In genomic region chr1:61141592-61141930, GRCm38 (mm10) we compare ENCODE assay signal across 13 mouse cellular contexts.
A peak's percentile ranks its signal among the peaks of the same experiment; 100 is the strongest.
DNase-seq lines count a peak whose midpoint lies in the region; ATAC-seq and TF ChIP-seq lines count a peak whose summit lies in the region.
"Had no signal": no experiment of that assay in that cellular context is flagged by ENCODE, and none has a peak within 500 bp of the region (broad histone marks: within the 10 kb centered on the region; RNA-seq: fewer than 3 reads in every experiment).

No protein-coding gene starts in this region.

- no peak overlapping the region for H3K4me2 ChIP-seq in hindbrain, embryonic 11.5 days (replicated peaks; ENCODE audit: low read depth, low read length)
- H3K4me2 ChIP-seq in hindbrain, postnatal 0 days (ENCODE audit: low read depth, low read length): no peak overlapping the region
- H3K4me2 ChIP-seq in midbrain, embryonic 11.5 days: no peak overlapping the region
- no peak overlapping the region for H3K4me2 ChIP-seq in midbrain, embryonic 13.5 days (replicated peaks)
- no peak overlapping the region for H3K4me2 ChIP-seq in intestine, embryonic 14.5 days (ENCODE audit: low read length)
- no peak overlapping the region for H3K4me2 ChIP-seq in stomach, embryonic 15.5 days
- H3K4me2 ChIP-seq: heart, embryonic 13.5 days; liver, embryonic 15.5 days; neural tube, embryonic 12.5 days had no signal

- peak overlapping the region; percentile 12; the same call in 1 of the 2 replicates for H3K27ac ChIP-seq in hindbrain, embryonic 11.5 days (ENCODE audit: low read depth, low read length)
- H3K27ac ChIP-seq in hindbrain, postnatal 0 days: no peak overlapping the region
- H3K27ac ChIP-seq in midbrain, embryonic 11.5 days (ENCODE audit: low read depth, low read length): no peak overlapping the region
- H3K27ac ChIP-seq in midbrain, embryonic 13.5 days: no peak overlapping the region
- H3K27ac ChIP-seq in intestine, embryonic 14.5 days (ENCODE audit: low read depth): peak overlapping the region; percentile 80
- peak overlapping the region; percentile 9; the same call in 1 of the 2 replicates for H3K27ac ChIP-seq in stomach, embryonic 15.5 days
- H3K27ac ChIP-seq: heart, embryonic 13.5 days; liver, embryonic 15.5 days; neural tube, embryonic 12.5 days had no signal

- H3K9me3 ChIP-seq in hindbrain, embryonic 11.5 days (ENCODE audit: control insufficient read depth, low read length): no peaks in the 10 kb centered on the region
- H3K9me3 ChIP-seq in hindbrain, postnatal 0 days (ENCODE audit: low read length): no peaks in the 10 kb centered on the region
- H3K9me3 ChIP-seq in midbrain, embryonic 11.5 days (ENCODE audit: control insufficient read depth, low read length): no peaks in the 10 kb centered on the region
- H3K9me3 ChIP-seq in midbrain, embryonic 13.5 days: no peaks in the 10 kb centered on the region
- H3K9me3 ChIP-seq in intestine, embryonic 14.5 days (ENCODE audit: control insufficient read depth, low read length): no peaks in the 10 kb centered on the region
- H3K9me3 ChIP-seq in stomach, embryonic 15.5 days: no peaks in the 10 kb centered on the region
- H3K9me3 ChIP-seq: heart, embryonic 13.5 days; liver, embryonic 15.5 days; neural tube, embryonic 12.5 days had no signal

- H3K9ac ChIP-seq in hindbrain, embryonic 11.5 days (ENCODE audit: low read depth, low read length): no peak overlapping the region
- no peak overlapping the region for H3K9ac ChIP-seq in hindbrain, postnatal 0 days (replicated peaks; ENCODE audit: low read length)
- H3K9ac ChIP-seq in midbrain, embryonic 11.5 days (ENCODE audit: low read length): no peak overlapping the region
- no peak overlapping the region for H3K9ac ChIP-seq in midbrain, embryonic 13.5 days (replicated peaks)
- H3K9ac ChIP-seq in intestine, embryonic 14.5 days (ENCODE audit: low read length): no peak overlapping the region
- H3K9ac ChIP-seq in stomach, embryonic 15.5 days: no peak overlapping the region
- H3K9ac ChIP-seq: heart, embryonic 13.5 days; liver, embryonic 15.5 days; neural tube, embryonic 12.5 days had no signal

- DNase-seq in hindbrain, embryonic 11.5 days (ENCODE audit: low spot score): peak; percentile 22
- no peak for DNase-seq in hindbrain, postnatal 0 days (ENCODE audit: low spot score)
- peak; percentile 90 for DNase-seq in midbrain, embryonic 11.5 days (ENCODE audit: low spot score, missing footprints)
- no peak for DNase-seq in intestine, embryonic 14.5 days (ENCODE audit: low spot score)
- no peak for DNase-seq in frontal cortex, adult 2 months (ENCODE audit: extremely low spot score in 1 of 2, low spot score in 1 of 2)
- DNase-seq in spleen, adult 18-20 months: no peak
- DNase-seq: cerebellum, postnatal 10 days; gastrocnemius, postnatal 10 days had no signal

- H3K27me3 ChIP-seq in hindbrain, embryonic 11.5 days (ENCODE audit: control insufficient read depth, insufficient read depth, low read length): no peaks in the 10 kb centered on the region
- no peaks in the 10 kb centered on the region for H3K27me3 ChIP-seq in hindbrain, postnatal 0 days (ENCODE audit: insufficient read depth, low read length)
- no peaks in the 10 kb centered on the region for H3K27me3 ChIP-seq in midbrain, embryonic 11.5 days (ENCODE audit: control insufficient read depth, insufficient read depth, low read length)
- H3K27me3 ChIP-seq in midbrain, embryonic 13.5 days: no peaks in the 10 kb centered on the region
- no peaks in the 10 kb centered on the region for H3K27me3 ChIP-seq in intestine, embryonic 14.5 days (replicated peaks; ENCODE audit: control insufficient read depth, insufficient read depth, low read length)
- H3K27me3 ChIP-seq in stomach, embryonic 15.5 days (replicated peaks): no peaks in the 10 kb centered on the region
- H3K27me3 ChIP-seq: heart, embryonic 13.5 days; liver, embryonic 15.5 days; neural tube, embryonic 12.5 days had no signal

- no peak overlapping the region for H3K4me3 ChIP-seq in hindbrain, embryonic 11.5 days (ENCODE audit: low read depth, low read length)
- H3K4me3 ChIP-seq in hindbrain, postnatal 0 days (ENCODE audit: low read length): no peak overlapping the region
- no peak overlapping the region for H3K4me3 ChIP-seq in midbrain, embryonic 11.5 days (ENCODE audit: low read depth, low read length)
- no peak overlapping the region for H3K4me3 ChIP-seq in midbrain, embryonic 13.5 days (replicated peaks)
- H3K4me3 ChIP-seq in intestine, embryonic 14.5 days (ENCODE audit: low read depth, low read length): no peak overlapping the region
- H3K4me3 ChIP-seq in stomach, embryonic 15.5 days (replicated peaks): no peak overlapping the region
- H3K4me3 ChIP-seq: heart, embryonic 13.5 days; liver, embryonic 15.5 days; neural tube, embryonic 12.5 days had no signal

- no peak for ATAC-seq in hindbrain, embryonic 11.5 days (ENCODE audit: low FRiP score)
- no peak for ATAC-seq in hindbrain, postnatal 0 days
- no peak for ATAC-seq in midbrain, embryonic 11.5 days (ENCODE audit: low FRiP score)
- ATAC-seq in midbrain, embryonic 13.5 days: no peak
- no peak for ATAC-seq in intestine, embryonic 14.5 days (replicated peaks; ENCODE audit: low FRiP score, low TSS enrichment, low read depth)
- ATAC-seq in stomach, embryonic 15.5 days (ENCODE audit: insufficient read depth, low FRiP score, low read depth): no peak

- H3K36me3 ChIP-seq in hindbrain, embryonic 11.5 days (ENCODE audit: control insufficient read depth, insufficient read depth, low read length): no peaks in the 10 kb centered on the region
- no peaks in the 10 kb centered on the region for H3K36me3 ChIP-seq in hindbrain, postnatal 0 days (ENCODE audit: insufficient read depth, low read length)
- H3K36me3 ChIP-seq in midbrain, embryonic 11.5 days (ENCODE audit: control insufficient read depth, insufficient read depth, low read length): no peaks in the 10 kb centered on the region
- H3K36me3 ChIP-seq in midbrain, embryonic 13.5 days: no peaks in the 10 kb centered on the region
- no peaks in the 10 kb centered on the region for H3K36me3 ChIP-seq in intestine, embryonic 14.5 days (ENCODE audit: control insufficient read depth, insufficient read depth, low read length)
- no peaks in the 10 kb centered on the region for H3K36me3 ChIP-seq in stomach, embryonic 15.5 days
- H3K36me3 ChIP-seq: heart, embryonic 13.5 days; liver, embryonic 15.5 days; neural tube, embryonic 12.5 days had no signal

- no peak for TF ChIP-seq CTCF in hindbrain, postnatal 0 days (IDR thresholded peaks at IDR 0.05; ENCODE audit: low read depth)

- peaks cover 17% of the 10 kb centered on the region for H3K4me1 ChIP-seq in hindbrain, embryonic 11.5 days (replicated peaks; ENCODE audit: control insufficient read depth, insufficient read depth, low read length)
- H3K4me1 ChIP-seq in hindbrain, postnatal 0 days (ENCODE audit: insufficient read depth, low read length): peaks cover 14% of the 10 kb centered on the region; the same call in 1 of the 2 replicates
- H3K4me1 ChIP-seq in midbrain, embryonic 11.5 days (ENCODE audit: control insufficient read depth, insufficient read depth, low read length): peaks cover 48% of the 10 kb centered on the region
- H3K4me1 ChIP-seq in midbrain, embryonic 13.5 days (replicated peaks): peaks cover 76% of the 10 kb centered on the region
- peaks cover 65% of the 10 kb centered on the region for H3K4me1 ChIP-seq in intestine, embryonic 14.5 days (replicated peaks; ENCODE audit: control insufficient read depth, insufficient read depth, low read length)
- H3K4me1 ChIP-seq in stomach, embryonic 15.5 days: peaks cover 18% of the 10 kb centered on the region
- H3K4me1 ChIP-seq: liver, embryonic 15.5 days had no signal

- WGBS in hindbrain, embryonic 11.5 days: 20% methylated on average over 2 of the region's 2 CpGs
- WGBS in hindbrain, postnatal 0 days: 61% methylated on average over 2 of the region's 2 CpGs
- WGBS in midbrain, embryonic 11.5 days: 39% methylated on average over 2 of the region's 2 CpGs
- WGBS in midbrain, embryonic 13.5 days: 37% methylated on average over 2 of the region's 2 CpGs
- WGBS in intestine, embryonic 14.5 days: 44% methylated on average over 2 of the region's 2 CpGs
- 45% methylated on average over 2 of the region's 2 CpGs for WGBS in stomach, embryonic 15.5 days

Comparison
In these comparisons a context has a peak if more than half of its experiments do, and no peak if none do; other contexts are left out.
1. DNase-seq: peak in hindbrain, embryonic 11.5 days (single experiment) and midbrain, embryonic 11.5 days (single experiment); none in hindbrain, postnatal 0 days (single experiment), intestine, embryonic 14.5 days (single experiment), frontal cortex, adult 2 months (0 of 2) and spleen, adult 18-20 months (0 of 2).
2. H3K27ac ChIP-seq: peak in hindbrain, embryonic 11.5 days (single experiment), intestine, embryonic 14.5 days (single experiment) and stomach, embryonic 15.5 days (single experiment); none in hindbrain, postnatal 0 days (single experiment), midbrain, embryonic 11.5 days (single experiment) and midbrain, embryonic 13.5 days (single experiment).